Comparison of ENCODE assay signal across 12 mouse cellular contexts in genomic region chr6:108264164-108264563, GRCm38 (mm10).
"Had no signal": no experiment of that assay in that cellular context is flagged by ENCODE, and none has a peak within 500 bp of the region (broad histone marks: within the 10 kb centered on the region; RNA-seq: fewer than 3 reads in every experiment).

No protein-coding gene starts in this region.

- H3K27ac ChIP-seq: kidney, postnatal 0 days; left cerebral cortex, adult 2 months; liver, embryonic 13.5 days had no signal

- H3K9ac ChIP-seq: liver, embryonic 13.5 days had no signal

- DNase-seq: kidney, postnatal 36 days; layer of hippocampus, postnatal 36 days; liver, embryonic 13.5 days; lung, adult 2 months; lung, postnatal 14 days; lung, postnatal 4 days; midbrain, embryonic 14.5 days; thymus, adult 18-20 months; thymus, postnatal 36 days had no signal

- H3K4me2 ChIP-seq: liver, embryonic 13.5 days; midbrain, embryonic 11.5 days had no signal

- H3K36me3 ChIP-seq: liver, embryonic 13.5 days had no signal

- H3K27me3 ChIP-seq: liver, embryonic 13.5 days had no signal

- H3K9me3 ChIP-seq: liver, embryonic 13.5 days had no signal

- H3K4me3 ChIP-seq: left cerebral cortex, adult 2 months; liver, embryonic 13.5 days had no signal
